Mouse (Mus musculus) olfactory bulb, adult 2 months (tissue): ENCODE data around the gene Slc35b2.

ENCODE experiments used
- CTCF ChIP-seq: fragments of 200-500 bp; IDR thresholded peaks from 2 replicates; pipeline ENCODE4 v1.5.1; 2012; ENCODE audit warnings: low read depth, mild to moderate bottlenecking, low read length, moderate library complexity; ENCODE audit not compliant: insufficient read depth
- POLR2A ChIP-seq: fragments of 200-500 bp; IDR thresholded peaks from 2 replicates; pipeline ENCODE4 v1.6.1; 2012; ENCODE audit warnings: mild to moderate bottlenecking, low read depth, low read length, moderate library complexity; ENCODE audit not compliant: insufficient read depth

DNA sequence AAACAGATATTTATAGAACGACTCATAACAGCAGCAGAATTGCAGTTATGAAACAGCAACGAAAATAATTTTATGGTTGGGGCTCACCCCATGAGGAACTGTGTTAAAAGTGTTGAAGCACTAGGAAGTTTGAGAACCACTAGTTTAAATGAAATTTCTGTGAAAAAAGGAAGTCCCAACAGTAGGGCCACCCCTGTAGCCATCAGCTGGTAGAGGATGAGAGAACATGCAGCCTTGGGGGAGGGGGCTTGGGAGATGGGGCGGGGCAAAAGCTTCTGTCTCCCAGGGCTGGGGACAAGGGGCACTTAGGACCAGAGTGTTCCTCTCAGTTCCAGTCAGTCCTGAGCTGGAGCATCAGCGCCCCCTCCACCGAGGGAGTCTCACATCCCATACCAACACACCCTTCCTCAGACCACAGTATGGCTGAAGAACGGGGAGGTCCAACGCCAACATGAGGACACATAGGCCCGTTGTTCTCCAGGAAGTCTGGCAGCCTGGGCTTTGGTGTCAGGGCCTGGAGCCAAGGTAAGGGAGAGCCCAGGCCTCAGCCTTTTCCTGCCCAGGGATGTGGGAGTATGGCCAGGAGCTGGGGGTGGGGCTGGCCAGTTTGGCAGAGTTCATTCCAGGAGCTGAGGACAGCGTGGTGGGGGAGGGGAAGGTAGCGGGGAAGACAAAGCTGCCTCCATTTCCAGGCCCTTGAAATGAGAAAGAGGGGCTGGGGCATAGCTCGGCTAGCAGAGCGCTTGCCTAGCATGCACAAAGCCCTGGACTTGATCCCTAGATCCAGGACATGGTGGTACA, 20.6 kb downstream of the Slc35b2 start:
- TF ChIP-seq CTCF (no peak), POLR2A (no peak)
